Mouse (Mus musculus): ENCODE measurements around the gene Pnp.
A peak's percentile ranks its signal among the peaks of the same experiment; 100 is the strongest.
"Not testable (repeated sequence)": the region's sequence is repeated elsewhere in the genome, so short reads cannot be mapped to it uniquely, and the experiment has no call there.

Gene Pnp

GRCm38 (mm10) chr14:50930754-50931492 lies at the start of gene Pnp, which contains the start of gene Pip4p1:
Pnp (plus strand) TSS chr14:50931082.
Pip4p1 (minus strand) TSS chr14:50930856.
- peak; percentile 99 for DNase-seq (ENCODE audit: low spot score)

GRCm38 (mm10) chr14:50891621-50892020 lies 39.3 kb upstream of the Pnp start:
- DNase-seq (ENCODE audit: low spot score) = no peak

- no peak for DNase-seq (ENCODE audit: low spot score)
Measured at GRCm38 (mm10) chr14:50892091-50892490, 38.8 kb upstream of the Pnp start.

- DNase-seq (ENCODE audit: low spot score) = no peak
Measured at GRCm38 (mm10) chr14:50892541-50893459, 38.1 kb upstream of the Pnp start.

- DNase-seq (ENCODE audit: low spot score) = no peak
Measured at GRCm38 (mm10) chr14:50895407-50895806, 35.5 kb upstream of the Pnp start.

GRCm38 (mm10) chr14:50895985-50896746 lies 34.7 kb upstream of the Pnp start:
- no peak for DNase-seq (ENCODE audit: low spot score)

GRCm38 (mm10) chr14:50896747-50897373 lies 34.0 kb upstream of the Pnp start:
- no peak for DNase-seq (ENCODE audit: low spot score)

- no peak for DNase-seq (ENCODE audit: low spot score)
Measured at GRCm38 (mm10) chr14:50897374-50897765, 33.5 kb upstream of the Pnp start, which contains the start of gene Klhl33. Klhl33 (minus strand) TSS chr14:50897507.

- not testable (repeated sequence) for DNase-seq (ENCODE audit: low spot score)
Measured at GRCm38 (mm10) chr14:50897992-50898391, 32.9 kb upstream of the Pnp start.

GRCm38 (mm10) chr14:50903973-50904827 lies 26.7 kb upstream of the Pnp start:
- no peak for DNase-seq (ENCODE audit: low spot score)

- no peak for DNase-seq (ENCODE audit: low spot score)
Measured at GRCm38 (mm10) chr14:50904828-50905129, 26.1 kb upstream of the Pnp start.

- DNase-seq (ENCODE audit: low spot score) = not testable (repeated sequence)
Measured at GRCm38 (mm10) chr14:50905327-50905726, 25.6 kb upstream of the Pnp start.

GRCm38 (mm10) chr14:50908126-50908525 lies 22.8 kb upstream of the Pnp start:
- DNase-seq (ENCODE audit: low spot score) = no peak

GRCm38 (mm10) chr14:50911356-50911755 lies 19.5 kb upstream of the Pnp start:
- DNase-seq (ENCODE audit: low spot score) = no peak

- DNase-seq (ENCODE audit: low spot score) = not testable (repeated sequence)
Measured at GRCm38 (mm10) chr14:50923437-50923836, 7.4 kb upstream of the Pnp start.

- DNase-seq (ENCODE audit: low spot score) = peak; percentile 96
Measured at GRCm38 (mm10) chr14:50924281-50925064, 6.4 kb upstream of the Pnp start, which contains the start of the genes Osgep and Apex1. Osgep (minus strand) TSS chr14:50924893. Apex1 (plus strand) TSS chr14:50924968.

- no peak for DNase-seq (ENCODE audit: low spot score)
Measured at GRCm38 (mm10) chr14:50925111-50925920, 5.6 kb upstream of the Pnp start.

GRCm38 (mm10) chr14:50927366-50927765 lies 3.5 kb upstream of the Pnp start:
- DNase-seq (ENCODE audit: low spot score) = no peak

- DNase-seq (ENCODE audit: low spot score) = no peak
Measured at GRCm38 (mm10) chr14:50929951-50930350, 931 bp upstream of the Pnp start.

Measured in spleen, adult 12 weeks (tissue).